Mouse (Mus musculus) adrenal gland, postnatal 25 days (tissue): ENCODE measurements at regions not wholly inside any gene's neighbourhood (a gene's known extent, or its start where the extent isn't known, plus 50 kb on each side); places are given as distances from the start of the nearest gene placed in this dataset.

Experiments used
- DNase-seq: peaks from one replicate; pipeline ENCODE4 v3.0.0; 2021; ENCODE audit warnings: mixed read lengths

DNA sequence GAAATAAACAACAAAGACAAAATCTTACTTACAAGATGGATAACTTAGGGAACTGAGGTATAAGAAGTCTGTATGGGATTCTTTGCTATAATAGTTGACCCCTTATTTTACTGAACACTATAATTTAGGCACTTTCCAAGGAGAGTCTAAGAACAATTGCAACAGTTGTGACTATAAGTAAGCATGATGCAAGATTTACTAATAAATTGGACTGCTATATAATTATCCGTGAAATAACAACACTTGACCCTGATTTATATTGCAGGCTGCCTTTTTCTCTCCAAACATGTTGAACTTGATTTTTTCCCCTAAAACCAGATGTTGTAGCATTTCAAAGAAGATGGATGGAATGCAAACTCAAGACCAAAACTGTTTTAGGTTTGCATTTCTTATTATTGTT lies 237.2 kb upstream of the Mef2c start:
- DNase-seq, result no peak

DNA sequence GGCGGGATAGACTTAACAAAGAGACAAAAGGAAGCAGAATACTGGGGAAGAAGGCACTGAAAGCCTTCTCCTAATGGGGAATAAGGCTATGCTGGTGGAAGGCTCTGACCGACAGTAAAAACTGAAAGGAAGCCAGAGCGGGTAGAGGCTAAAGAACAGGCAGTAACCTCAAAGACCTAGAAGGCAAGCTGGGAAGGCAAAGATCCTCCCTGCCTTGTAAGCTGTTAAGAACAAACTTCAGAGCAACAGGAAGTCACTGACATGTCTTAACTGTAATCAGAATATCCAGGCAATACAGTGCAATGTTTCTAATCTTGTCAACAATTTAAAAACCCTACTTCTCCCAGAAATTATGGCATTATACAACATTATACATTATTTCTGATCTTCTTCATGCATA lies 235.2 kb upstream of the Mef2c start:
- no peak for DNase-seq

DNA sequence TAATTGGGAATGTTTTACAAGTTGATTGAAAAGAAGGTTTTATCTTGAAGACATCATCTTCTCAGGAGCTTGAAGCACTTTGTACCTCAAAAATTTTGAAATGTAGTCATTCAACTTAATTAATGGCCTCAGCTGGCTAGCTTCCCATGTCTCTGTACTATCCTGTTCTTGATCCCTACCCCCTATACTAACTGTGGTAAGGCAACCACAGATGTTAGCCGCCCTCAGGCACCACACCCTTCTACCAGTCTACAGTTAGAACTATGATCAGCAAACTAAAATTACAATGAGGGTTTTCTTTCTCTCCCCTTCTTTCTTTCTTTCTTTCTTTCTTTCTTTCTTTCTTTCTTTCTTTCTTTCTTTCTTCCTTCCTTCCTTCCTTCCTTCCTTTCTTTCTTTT lies 225.1 kb upstream of the Mef2c start:
- DNase-seq, result no peak

DNA sequence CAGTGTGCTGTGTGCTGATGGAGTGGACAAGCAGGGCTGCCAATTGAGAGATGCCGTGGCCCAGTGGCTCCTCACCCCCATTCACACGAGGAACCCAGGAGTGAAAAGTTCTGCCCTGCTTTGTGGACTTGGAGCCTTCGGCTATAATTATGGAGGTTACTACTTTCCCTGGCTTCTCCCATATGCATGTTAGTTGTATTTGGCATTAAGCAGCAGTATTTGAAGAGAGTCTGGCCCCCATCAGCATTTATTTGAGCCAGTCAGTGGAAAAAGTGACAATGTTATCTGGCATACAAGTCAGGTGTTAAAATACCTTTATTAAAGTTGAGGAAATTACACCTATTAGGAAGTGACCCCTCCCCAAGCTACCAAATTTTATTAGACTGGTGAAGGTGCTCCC lies 196.1 kb upstream of the Mef2c start:
- no peak for DNase-seq

DNA sequence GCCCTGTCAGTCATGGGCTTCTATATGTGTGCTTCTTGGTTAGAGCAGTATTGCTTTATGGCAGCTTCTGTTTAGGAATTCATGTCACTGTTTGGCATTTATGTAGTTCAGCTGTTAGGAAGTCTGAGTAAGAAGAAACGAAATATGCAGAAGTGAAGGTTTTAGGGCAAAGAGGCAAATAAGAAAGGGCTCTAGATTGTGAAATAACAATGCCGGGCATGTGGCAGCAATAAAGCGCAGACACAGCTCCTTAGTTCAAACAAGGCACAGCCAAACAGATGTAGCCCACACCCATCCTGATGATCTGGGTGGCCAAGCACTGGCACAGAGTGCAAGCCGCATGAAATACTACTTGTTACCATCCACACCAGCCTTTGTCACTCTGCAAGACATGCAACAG lies 175.3 kb upstream of the Mef2c start:
- no peak for DNase-seq

DNA sequence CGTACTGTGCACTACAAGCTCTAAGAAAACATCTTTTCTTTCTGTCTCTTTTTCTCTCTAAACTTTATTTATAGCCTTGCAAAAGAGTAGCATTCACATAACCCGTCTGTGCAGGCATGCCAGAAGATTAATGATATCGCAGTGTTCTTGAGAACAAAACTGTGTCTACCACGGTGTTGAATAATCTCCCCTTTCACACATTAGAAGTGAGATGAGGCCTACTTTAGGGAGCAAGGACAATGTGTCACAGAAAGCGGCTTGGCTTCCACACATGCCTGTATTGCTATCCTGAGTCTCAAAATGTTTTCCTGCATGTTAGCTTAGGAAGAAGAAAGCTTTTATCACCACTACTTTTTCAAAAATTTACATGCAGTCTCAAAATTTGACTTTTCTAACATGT lies 170.1 kb upstream of the Mef2c start:
- DNase-seq, result no peak

DNA sequence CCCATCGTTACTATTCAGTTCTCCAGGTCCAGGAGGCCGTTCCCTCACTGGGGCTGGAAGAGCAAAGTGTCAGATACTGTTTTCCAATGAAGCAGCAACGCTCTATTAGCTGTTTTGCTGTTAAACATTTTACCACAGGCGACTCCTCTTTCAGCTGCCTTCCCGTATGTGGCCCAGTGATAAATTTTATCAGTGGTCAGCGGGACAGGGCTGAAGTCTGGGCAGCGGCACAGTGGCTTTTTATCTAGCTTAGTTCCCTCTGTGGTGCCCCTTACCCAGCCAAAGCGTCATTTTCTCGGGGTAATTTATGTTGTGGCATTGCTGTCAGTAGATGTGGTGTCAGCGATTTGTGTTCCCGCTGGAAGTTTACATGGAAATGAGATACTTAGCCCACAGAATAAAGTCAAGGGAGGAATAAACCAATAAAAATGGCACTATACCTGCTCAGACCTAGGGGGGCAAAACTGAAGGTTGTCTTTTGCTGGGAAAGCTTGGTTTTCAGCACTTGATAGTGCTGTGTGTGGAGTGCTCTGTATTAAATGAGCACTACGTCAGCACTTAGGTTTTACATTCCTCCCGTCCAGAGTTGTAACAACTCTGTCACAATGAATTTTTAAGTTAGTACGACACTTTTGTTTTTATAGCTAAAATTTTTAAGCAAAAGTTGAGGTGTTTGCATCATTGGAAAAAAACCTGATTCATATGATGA lies 159.1 kb upstream of the Mef2c start:
- no peak for DNase-seq

DNA sequence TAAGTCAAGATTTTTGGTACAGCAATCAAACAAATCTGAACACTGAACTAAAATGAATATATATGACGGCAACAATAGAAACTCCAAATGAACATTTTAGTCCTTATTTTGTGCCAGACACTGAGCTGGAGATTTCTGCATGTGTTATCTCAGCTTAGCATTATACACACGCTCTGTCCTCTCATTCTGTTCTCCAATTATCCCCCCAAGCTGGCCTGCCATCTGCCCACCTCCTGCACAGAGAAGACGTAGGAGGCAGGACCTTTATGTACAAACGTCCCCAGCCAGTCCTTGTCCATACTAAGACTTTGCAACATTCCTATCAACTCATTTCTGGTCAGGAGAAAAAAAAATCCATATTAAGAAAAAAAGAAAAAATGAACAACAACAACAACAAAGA lies 148.5 kb upstream of the Mef2c start:
- no peak for DNase-seq

DNA sequence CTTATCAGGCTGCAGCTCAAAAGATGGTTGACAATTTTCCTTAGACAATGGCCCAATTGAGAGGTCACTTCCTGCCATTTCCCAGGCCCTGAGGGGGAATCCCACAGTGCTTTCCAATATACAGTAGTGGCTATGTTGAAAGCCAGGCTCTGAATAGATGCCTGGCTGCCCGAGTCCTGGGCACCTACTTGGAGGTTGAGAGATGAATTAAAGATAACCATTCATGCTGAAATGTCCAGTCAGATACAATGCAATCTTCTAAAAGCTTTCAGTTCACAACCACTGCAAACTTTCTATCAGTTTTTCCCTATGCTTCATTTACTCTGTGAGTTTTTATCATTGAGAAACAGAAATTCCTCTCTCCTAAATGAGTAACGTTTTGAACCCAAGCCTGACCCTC lies 143.3 kb upstream of the Mef2c start:
- DNase-seq, result no peak

DNA sequence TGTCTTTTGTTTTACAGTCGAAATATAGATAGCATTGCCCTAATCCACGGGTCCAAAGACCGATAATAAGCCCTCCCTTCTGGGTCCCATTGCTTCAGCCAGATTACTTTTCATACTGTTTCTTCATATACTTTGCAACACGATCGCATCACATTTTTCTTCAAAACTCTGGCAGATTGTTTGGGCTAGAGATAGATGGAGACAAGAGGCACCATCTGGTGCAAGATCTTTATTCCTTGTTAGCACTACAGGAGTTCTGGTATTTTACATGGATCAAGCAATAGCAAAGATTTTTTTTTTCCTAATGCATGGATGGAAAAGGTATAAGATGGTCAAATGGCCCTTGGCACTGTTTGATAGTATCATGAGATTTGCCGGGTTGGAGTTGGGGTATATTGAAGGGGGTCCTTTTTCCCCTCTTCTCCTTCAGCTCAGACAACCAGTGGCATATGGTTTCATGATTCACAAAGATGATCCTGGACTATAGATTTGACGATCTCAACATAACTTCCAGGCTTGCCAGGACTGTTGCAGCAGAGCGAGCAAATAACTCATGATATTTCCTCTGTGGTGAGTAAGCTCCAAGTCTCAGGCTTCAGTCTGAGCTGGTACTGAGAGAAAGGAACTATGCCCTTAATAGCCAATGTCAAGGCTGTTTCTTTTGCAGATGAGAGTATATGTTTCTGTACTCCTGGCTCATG lies 127.6 kb upstream of the Mef2c start:
- no peak for DNase-seq

DNA sequence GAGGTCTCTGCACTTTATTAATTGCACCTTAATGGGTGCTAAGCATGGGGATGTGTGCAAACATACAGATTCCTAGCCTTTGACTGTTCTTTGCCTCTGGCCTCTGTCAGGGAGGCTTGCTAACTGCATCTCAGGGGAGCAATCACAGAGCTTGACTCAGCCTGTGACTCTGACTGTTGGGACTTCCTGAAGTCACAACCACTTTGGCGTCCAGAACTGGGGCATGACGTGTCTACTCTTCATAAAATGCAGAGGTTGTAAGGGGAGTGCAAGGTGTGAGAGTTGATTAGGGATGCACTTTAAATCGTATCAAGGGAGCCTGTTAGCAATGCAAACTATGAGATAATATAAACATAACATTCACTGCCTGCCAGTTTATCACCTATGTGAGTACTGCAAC lies 125.2 kb upstream of the Mef2c start:
- DNase-seq, result no peak

DNA sequence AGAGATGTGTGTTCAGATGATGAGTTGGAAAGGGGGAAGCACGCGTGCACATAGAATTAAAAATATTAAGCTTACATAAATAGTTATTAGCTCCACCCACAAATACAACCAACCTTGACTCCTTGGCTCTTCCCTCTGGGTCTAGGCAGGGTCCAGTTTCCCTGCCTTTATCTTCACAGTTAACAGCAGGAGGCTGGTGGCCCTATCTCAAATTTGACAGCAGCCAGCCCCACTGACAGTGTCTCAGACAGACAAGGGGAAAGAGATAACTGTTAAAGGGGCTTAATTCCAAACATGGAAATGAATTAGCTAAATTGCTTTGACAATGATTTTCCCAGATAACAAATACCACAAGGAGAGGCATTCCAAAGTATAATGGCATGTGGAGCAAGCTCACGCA lies 121.2 kb upstream of the Mef2c start:
- DNase-seq, result no peak

DNA sequence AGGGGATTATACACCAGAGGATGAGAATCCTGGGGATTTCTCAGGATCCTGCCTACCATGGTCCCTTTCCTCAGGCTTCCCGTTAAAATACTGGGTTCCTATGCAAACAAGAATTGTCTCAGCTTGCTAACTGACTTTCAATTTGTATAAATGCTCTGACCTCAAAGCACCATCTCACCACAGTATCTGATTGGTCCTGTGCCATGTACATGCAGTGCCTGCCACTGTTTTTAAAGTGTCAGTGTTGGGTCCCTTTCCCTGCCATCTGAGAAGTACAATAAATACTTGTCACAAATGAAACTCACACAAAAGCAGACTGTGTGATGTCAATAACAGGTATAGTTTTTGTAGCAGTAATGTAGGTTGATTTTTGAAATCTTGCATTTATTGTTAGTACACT lies 109.1 kb upstream of the Mef2c start:
- DNase-seq, result no peak

DNA sequence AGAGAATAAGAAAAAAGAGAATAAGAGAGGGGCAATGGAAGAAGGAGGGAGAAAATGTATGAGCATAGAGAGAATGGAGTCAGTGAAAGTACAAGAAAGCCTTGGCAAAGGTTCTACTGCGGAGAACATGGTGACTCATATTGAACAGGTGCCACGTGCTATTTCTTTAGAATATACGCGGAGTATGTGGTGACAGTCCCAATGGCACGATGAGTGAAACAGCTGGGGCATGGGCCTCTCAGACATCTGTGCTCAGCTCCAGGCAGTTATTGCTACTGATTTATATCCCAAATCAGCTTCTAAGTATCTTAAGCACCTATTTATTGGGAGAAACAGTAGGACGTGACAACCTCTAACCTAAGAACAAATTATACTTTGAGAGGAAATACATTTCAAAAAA lies 104.5 kb upstream of the Mef2c start:
- DNase-seq, result no peak

DNA sequence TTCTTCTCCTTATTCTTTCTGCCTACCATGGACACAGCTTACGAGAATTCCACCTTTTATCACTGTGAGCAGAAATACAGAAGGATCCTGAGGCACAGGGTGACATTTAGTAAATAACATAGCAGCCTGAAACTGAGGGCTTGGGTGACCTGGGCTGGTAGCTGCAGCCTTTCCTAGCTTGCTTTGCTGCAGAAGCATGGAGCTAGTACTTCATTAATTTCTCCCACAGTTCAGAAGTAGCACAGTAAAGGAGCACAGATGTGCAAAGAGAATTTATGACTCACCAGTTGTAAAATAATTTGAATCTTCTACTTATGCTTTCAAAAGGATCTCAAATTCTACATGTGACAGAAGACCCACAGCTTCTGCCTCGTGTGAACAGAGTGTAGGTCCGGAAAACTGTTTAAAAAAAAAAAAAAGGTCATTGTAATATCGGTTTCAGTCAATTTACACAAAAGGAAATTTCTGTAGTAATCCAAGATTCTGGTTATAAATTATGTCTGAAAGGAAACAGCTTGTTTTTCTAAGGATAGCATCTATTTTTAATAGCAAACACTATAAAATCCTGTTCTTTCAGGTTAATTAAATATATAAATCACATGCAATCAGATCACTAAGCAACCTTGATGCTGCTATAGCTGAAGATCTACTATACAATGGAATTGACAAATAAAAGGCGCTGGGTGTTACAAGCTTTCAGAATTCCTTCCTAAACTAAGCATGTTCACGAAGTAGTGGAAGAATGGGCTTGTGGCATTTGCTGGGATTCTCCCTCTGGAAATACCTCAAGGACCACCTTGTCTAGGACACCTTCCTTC lies 64.0 kb upstream of the Mef2c start:
- DNase-seq, result no peak

DNA sequence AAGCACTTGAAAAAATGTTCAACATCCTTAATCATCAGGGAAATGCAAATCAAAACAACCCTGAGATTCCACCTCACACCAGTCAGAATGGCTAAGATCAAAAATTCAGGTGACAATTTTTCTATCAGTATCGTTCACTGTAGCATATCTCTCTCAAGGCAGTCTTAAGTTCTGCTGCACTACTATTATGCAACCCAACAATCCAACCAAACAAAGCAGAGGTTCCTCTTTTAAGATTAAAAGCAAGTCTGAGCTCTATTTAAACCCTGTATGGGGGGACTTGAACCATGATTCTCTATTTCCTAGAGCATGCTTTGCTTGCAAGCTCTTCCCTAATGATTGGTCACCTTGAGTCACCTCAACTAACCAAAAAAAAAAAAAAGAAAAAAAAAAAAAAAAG lies 59.6 kb upstream of the Mef2c start:
- no peak for DNase-seq

DNA sequence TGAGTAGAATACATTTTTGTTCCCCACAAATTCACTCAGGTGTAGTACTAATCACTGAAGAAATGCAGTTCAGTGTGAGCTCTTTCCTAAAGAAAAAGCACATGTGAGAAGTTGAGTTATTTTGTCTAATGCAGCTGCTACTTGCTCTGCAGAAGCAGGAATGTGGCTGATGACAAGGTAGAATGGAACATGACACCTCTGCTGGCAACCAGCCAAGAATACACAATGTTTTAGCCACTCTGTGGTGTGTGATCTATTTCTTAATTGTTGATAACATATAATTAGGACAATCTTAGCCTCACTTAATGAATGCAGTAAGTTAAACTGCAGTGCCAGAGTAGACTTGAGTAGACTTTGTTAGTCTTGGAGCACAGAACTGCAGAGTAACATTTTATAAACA lies 53.0 kb upstream of the Mef2c start:
- DNase-seq, result no peak

DNA sequence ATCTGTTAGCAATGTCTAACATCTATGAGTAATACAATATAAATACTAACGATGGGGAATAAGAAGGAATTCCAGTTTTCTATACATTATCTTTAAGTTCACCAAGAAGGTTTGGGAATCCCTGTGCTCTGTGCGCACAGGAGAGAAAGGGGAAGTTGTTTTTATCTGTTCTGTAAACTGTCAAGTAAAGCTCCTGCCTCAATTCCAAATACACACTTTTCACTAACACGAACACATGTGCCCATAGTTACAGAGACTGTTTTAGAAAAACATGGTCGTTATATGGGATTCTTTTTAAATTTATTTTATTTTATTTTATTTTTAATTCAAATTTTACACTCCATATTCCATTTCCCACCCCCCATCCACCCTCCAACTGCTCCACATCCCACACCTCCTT lies 50.8 kb upstream of the Mef2c start:
- DNase-seq, result no peak
